ENCODE assay signal across 9 mouse cellular contexts in the genomic region with DNA sequence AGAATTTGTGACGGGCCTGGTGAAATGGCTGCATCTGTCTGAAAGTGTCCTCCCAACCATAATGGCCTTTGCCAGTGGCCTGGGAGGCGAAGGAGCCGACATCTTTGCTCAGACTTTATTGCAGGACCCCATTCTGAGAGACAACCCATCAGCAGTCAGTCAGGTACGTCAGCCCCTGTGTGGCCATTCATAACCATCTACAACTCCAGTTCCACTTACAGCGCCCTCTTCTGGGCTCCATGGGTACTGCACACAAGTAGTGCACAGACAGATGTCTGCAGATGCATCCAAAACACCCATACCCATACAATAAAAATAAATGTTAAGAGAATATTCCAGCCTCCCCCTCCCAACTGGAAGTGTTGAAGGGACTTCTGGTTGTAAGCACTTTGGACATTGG. TPM values are rescaled to one million over a fixed set of nuclear protein-coding genes. Genes with fewer than 3 reads are reported as not detected.
DNase-seq lines count a peak whose midpoint lies in the region; ATAC-seq and TF ChIP-seq lines count a peak whose summit lies in the region.
"Had no signal": no experiment of that assay in that cellular context is flagged by ENCODE, and none has a peak within 500 bp of the region (broad histone marks: within the 10 kb centered on the region; RNA-seq: fewer than 3 reads in every experiment).

No protein-coding gene starts in this region.

- no peak for DNase-seq in kidney, postnatal 0 days (ENCODE audit: low spot score)
- no peak for DNase-seq in kidney, adult 9 months
- DNase-seq in B cell, adult 2 months, result peak; percentile 72 to 73
- no peak for DNase-seq in G1E (ENCODE audit: low spot score)
- no peak for DNase-seq in ovary, postnatal 36 days (ENCODE audit: low spot score)
- DNase-seq in cerebellum, adult 8-10 months, result no peak
- DNase-seq: adrenal gland, adult 2 months had no signal

- TF ChIP-seq POLR2A in small intestine, adult 2 months (IDR thresholded peaks at IDR 0.05; ENCODE audit: low read depth, low read length), result no peak

- H3K9ac ChIP-seq in kidney, postnatal 0 days (ENCODE audit: low read depth, low read length), result no peak overlapping the region
- H3K9ac ChIP-seq: neural tube, embryonic 12.5 days had no signal

- no peak overlapping the region for H3K4me2 ChIP-seq in kidney, postnatal 0 days (ENCODE audit: low read length)
- H3K4me2 ChIP-seq: neural tube, embryonic 12.5 days had no signal

- no peaks in the 10 kb centered on the region for H3K9me3 ChIP-seq in kidney, postnatal 0 days (replicated peaks; ENCODE audit: low read length)
- H3K9me3 ChIP-seq in G1E (replicated peaks), result peaks cover 2% of the 10 kb centered on the region; the same call in 1 of the 2 replicates
- H3K9me3 ChIP-seq: neural tube, embryonic 12.5 days had no signal

- H3K4me1 ChIP-seq in kidney, postnatal 0 days (replicated peaks; ENCODE audit: insufficient read depth, low read length), result no peaks in the 10 kb centered on the region
- peaks cover 11% of the 10 kb centered on the region for H3K4me1 ChIP-seq in G1E (ENCODE audit: insufficient read depth, low read depth, low read length)
- H3K4me1 ChIP-seq in small intestine, adult 2 months (ENCODE audit: control insufficient read depth, insufficient read depth, insufficient read length, low read length), result peaks cover 12% of the 10 kb centered on the region; the same call in 1 of the 2 replicates
- H3K4me1 ChIP-seq: neural tube, embryonic 12.5 days had no signal

- no peaks in the 10 kb centered on the region for H3K27me3 ChIP-seq in kidney, postnatal 0 days (ENCODE audit: insufficient read depth, low read length)
- no peaks in the 10 kb centered on the region for H3K27me3 ChIP-seq in G1E (ENCODE audit: insufficient read depth, low read length)
- H3K27me3 ChIP-seq in small intestine, adult 2 months (ENCODE audit: control insufficient read depth, insufficient read depth, low read length), result no peaks in the 10 kb centered on the region
- H3K27me3 ChIP-seq: neural tube, embryonic 12.5 days had no signal

- no peak overlapping the region for H3K4me3 ChIP-seq in kidney, postnatal 0 days (replicated peaks; ENCODE audit: low read depth, low read length)
- no peak overlapping the region for H3K4me3 ChIP-seq in G1E (ENCODE audit: low read depth, low read length)
- H3K4me3 ChIP-seq in small intestine, adult 2 months (ENCODE audit: low read depth, low read length), result no peak overlapping the region
- H3K4me3 ChIP-seq: neural tube, embryonic 12.5 days had no signal

- peak; percentile 62 for TF ChIP-seq CTCF in kidney, postnatal 0 days (IDR thresholded peaks at IDR 0.05; ENCODE audit: low read depth)
- TF ChIP-seq CTCF in G1E (IDR thresholded peaks at IDR 0.05; ENCODE audit: low read depth, low read length), result peak; percentile 38; the same call in 1 of the 2 replicates
- peak; percentile 66; the same call in 1 of the 2 replicates for TF ChIP-seq CTCF in small intestine, adult 2 months (IDR thresholded peaks at IDR 0.05; ENCODE audit: extremely low read depth, insufficient read length, insufficient replicate concordance, low read depth, low read length)

- H3K36me3 ChIP-seq in kidney, postnatal 0 days (ENCODE audit: insufficient read depth, low read length), result no peaks in the 10 kb centered on the region
- peaks cover 97% of the 10 kb centered on the region for H3K36me3 ChIP-seq in G1E (replicated peaks)
- peaks cover 32% of the 10 kb centered on the region for H3K36me3 ChIP-seq in small intestine, adult 2 months (ENCODE audit: control insufficient read depth, insufficient read depth, low read length)
- H3K36me3 ChIP-seq: neural tube, embryonic 12.5 days had no signal

- WGBS in kidney, postnatal 0 days, result 74% methylated on average over 5 of the region's 5 CpGs
- 86% methylated on average over 5 of the region's 5 CpGs for WGBS in small intestine, adult 2 months

- no peak for ATAC-seq in kidney, postnatal 0 days (replicated peaks; ENCODE audit: low FRiP score, low read depth)
- ATAC-seq in G1E (ENCODE audit: extremely low read depth, insufficient number of reproducible peaks, low FRiP score, poor library complexity, severe bottlenecking), result no peak

- H3K27ac ChIP-seq in kidney, postnatal 0 days, result no peak overlapping the region
- no peak overlapping the region for H3K27ac ChIP-seq in small intestine, adult 2 months (ENCODE audit: insufficient read depth, low read depth, low read length)
- H3K27ac ChIP-seq: neural tube, embryonic 12.5 days had no signal

RNA-seq across cellular contexts. Expression of a gene that starts 23.7 kb away (rescaled TPM):
- 10.2 and 10.8 TPM in 2 replicates for polyA plus RNA-seq in kidney, postnatal 0 days (2015; fragmentation: Nextera tagmentation; extraction: Ambion mirVana)
- 8.8 and 11.6 TPM in 2 replicates for total RNA-seq in G1E (2014; fragmentation: Nextera tagmentation)
- 16.3 and 16.5 TPM in 2 replicates for total RNA-seq in G1E (2017)
- 17.1 and 19.8 TPM in 2 replicates for polyA plus RNA-seq in G1E (2012)
- polyA plus RNA-seq in small intestine, adult 2 months (2012; rRNA removed), result 23.2 and 34.2 TPM in 2 replicates

RNA-seq across cellular contexts. Expression of a gene that starts 29.5 kb away (rescaled TPM):
- polyA plus RNA-seq in kidney, postnatal 0 days (2015; fragmentation: Nextera tagmentation; extraction: Ambion mirVana), result 15.9 and 17.7 TPM in 2 replicates
- not detected in 2 replicates for total RNA-seq in G1E (2014; fragmentation: Nextera tagmentation)
- total RNA-seq in G1E (2017), result 0.12 and 0.27 TPM in 2 replicates
- polyA plus RNA-seq in G1E (2012), result not detected in 2 replicates
- 309 and 461 TPM in 2 replicates for polyA plus RNA-seq in small intestine, adult 2 months (2012; rRNA removed)
- total RNA-seq: adrenal gland, adult 2 months had no signal
- polyA plus RNA-seq: neural tube, embryonic 12.5 days had no signal

Comparison
In these comparisons a context has a peak if more than half of its experiments do, and no peak if none do; other contexts are left out.
1. DNase-seq: peak in B cell, adult 2 months (2 of 2); none in kidney, postnatal 0 days (single experiment), kidney, adult 9 months (single experiment), G1E (single experiment), ovary, postnatal 36 days (single experiment) and cerebellum, adult 8-10 months (single experiment).
2. RNA of a gene that starts 29.5 kb away (polyA plus RNA-seq): 309 to 461 TPM in small intestine, adult 2 months; 15.9 to 17.7 TPM in kidney, postnatal 0 days and not detected in G1E; every median in the first group is over 10 times any median in the second.
3. Peak in every context shown above with its lines, with median percentiles within 50 percentile points of each other: CTCF ChIP-seq.